Mouse (Mus musculus) intestine, embryonic 15.5 days (tissue): ENCODE data around the gene Pradc1. TPM values are rescaled to one million over a fixed set of nuclear protein-coding genes. Genes with fewer than 3 reads are reported as not detected.

Experiments
- ATAC-seq: fragments of 200-750 bp; cut with Nextera tagmentation; 2 replicates; pipeline ENCODE4 v1.8.0; 2017; ENCODE audit warnings: moderate TSS enrichment, moderate library complexity
- H3K27ac ChIP-seq: fragments of 300-500 bp; sonication (generic); 2 replicates; pipeline ENCODE4 v1.5.1; 2015; ENCODE audit warnings: mild to moderate bottlenecking, inconsistent platforms
- H3K27me3 ChIP-seq: fragments of 300-500 bp; sonication (generic); replicated peaks from 2 replicates; pipeline ENCODE4 v1.6.1; 2015; ENCODE audit warnings: inconsistent platforms
- H3K36me3 ChIP-seq: fragments of 300-500 bp; sonication (generic); 2 replicates; pipeline ENCODE4 v1.6.1; 2015; ENCODE audit warnings: inconsistent platforms
- H3K4me1 ChIP-seq: fragments of 300-500 bp; sonication (generic); replicated peaks from 2 replicates; pipeline ENCODE4 v1.6.1; 2015; ENCODE audit warnings: inconsistent platforms
- H3K4me2 ChIP-seq: fragments of 300-500 bp; sonication (generic); replicated peaks from 2 replicates; pipeline ENCODE4 v1.6.1; 2015; ENCODE audit warnings: mild to moderate bottlenecking, inconsistent platforms
- H3K4me3 ChIP-seq: fragments of 300-500 bp; sonication (generic); replicated peaks from 2 replicates; pipeline ENCODE4 v1.5.1; 2015; ENCODE audit warnings: inconsistent platforms
- H3K9ac ChIP-seq: fragments of 300-500 bp; sonication (generic); 2 replicates; pipeline ENCODE4 v1.6.1; 2015; ENCODE audit warnings: inconsistent platforms
- H3K9me3 ChIP-seq: fragments of 300-500 bp; sonication (generic); 2 replicates; pipeline ENCODE4 v1.6.1; 2016; ENCODE audit warnings: inconsistent platforms
- WGBS: fragments of 180-500 bp; shearing (Covaris S2); methylation state at CpG from one replicate; pipeline ENCODE4 v1.1.7; 2015; 5-methylcytosine and 5-hydroxymethylcytosine counted together
- polyA plus RNA-seq: library from polyadenylated mRNA; unstranded; fragments of >200 nt; fragmentation: Nextera tagmentation; extraction: Ambion mirVana; gene quantifications from 2 replicates; pipeline ENCODE4 v1.2.1, GENCODE M21; 2015

The Pradc1 gene
- polyA plus RNA-seq, 1 experiment from 2014 or later: 38.5 TPM

GRCm38 (mm10) chr6:85419150-85419549 lies 32.6 kb downstream of the Pradc1 start:
- H3K4me3 ChIP-seq: no peak overlapping the region
- WGBS: 58% methylated on average over 2 of the region's 2 CpGs
- H3K9ac ChIP-seq: no peak overlapping the region
- no peak overlapping the region for H3K4me2 ChIP-seq
- H3K9me3 ChIP-seq: no peaks in the 10 kb centered on the region
- H3K27me3 ChIP-seq: peaks cover 9% of the 10 kb centered on the region; the same call in 1 of the 2 replicates
- H3K4me1 ChIP-seq: no peaks in the 10 kb centered on the region
- H3K27ac ChIP-seq: no peak overlapping the region
- H3K36me3 ChIP-seq: no peaks in the 10 kb centered on the region
- ATAC-seq: 0 out of 2 replicates have a peak, but pooled peaks have one; percentile 45

- ATAC-seq: no peak
- Histone ChIP-seq H3K4me1 (no peaks in the 10 kb centered on the region), H3K27me3 (no peaks in the 10 kb centered on the region), H3K9me3 (no peaks in the 10 kb centered on the region), H3K36me3 (no peaks in the 10 kb centered on the region), H3K4me2 (no peak overlapping the region), H3K9ac (no peak overlapping the region), H3K4me3 (no peak overlapping the region), H3K27ac (no peak overlapping the region)
- WGBS: 50% methylated on average over 3 of the region's 3 CpGs
Observed at GRCm38 (mm10) chr6:85415829-85416228, 35.9 kb downstream of the Pradc1 start.

GRCm38 (mm10) chr6:85410771-85411273 lies 40.9 kb downstream of the Pradc1 start:
- Histone ChIP-seq H3K4me2 (no peak overlapping the region), H3K9me3 (no peaks in the 10 kb centered on the region)
- WGBS: 12% methylated on average over 13 of the region's 13 CpGs

GRCm38 (mm10) chr6:85409003-85409402 lies 42.8 kb downstream of the Pradc1 start:
- Histone ChIP-seq H3K36me3 (no peaks in the 10 kb centered on the region), H3K27me3 (peaks cover 34% of the 10 kb centered on the region), H3K4me3 (peak overlapping the region; percentile 14), H3K27ac (no peak overlapping the region), H3K9me3 (no peaks in the 10 kb centered on the region), H3K4me2 (peak overlapping the region; percentile 44), H3K4me1 (0 out of 2 replicates have a peak, but pooled peaks cover 4% of the 10 kb centered on the region), H3K9ac (no peak overlapping the region)
- no peak for ATAC-seq
- 3% methylated on average over 31 of the region's 31 CpGs for WGBS

More at GRCm38 (mm10) chr6:85410771-85411273, 40.9 kb downstream of the Pradc1 start:
- Histone ChIP-seq H3K9ac (no peak overlapping the region), H3K27me3 (peaks cover 34% of the 10 kb centered on the region), H3K4me3 (no peak overlapping the region), H3K4me1 (0 out of 2 replicates have a peak, but pooled peaks cover 4% of the 10 kb centered on the region), H3K27ac (no peak overlapping the region), H3K36me3 (no peaks in the 10 kb centered on the region)
- ATAC-seq: peak; percentile 82

- Histone ChIP-seq H3K27me3 (peaks cover 11% of the 10 kb centered on the region), H3K9ac (no peak overlapping the region), H3K4me1 (no peaks in the 10 kb centered on the region), H3K4me3 (no peak overlapping the region), H3K27ac (no peak overlapping the region), H3K4me2 (no peak overlapping the region), H3K36me3 (no peaks in the 10 kb centered on the region), H3K9me3 (no peaks in the 10 kb centered on the region)
- ATAC-seq: no peak
- WGBS: 80% methylated on average over 10 of the region's 10 CpGs
Observed at GRCm38 (mm10) chr6:85403039-85403438, 48.7 kb downstream of the Pradc1 start.

- Histone ChIP-seq H3K9ac (no peak overlapping the region), H3K9me3 (no peaks in the 10 kb centered on the region), H3K27ac (no peak overlapping the region), H3K4me3 (no peak overlapping the region), H3K4me2 (no peak overlapping the region), H3K4me1 (no peaks in the 10 kb centered on the region), H3K27me3 (peaks cover 6% of the 10 kb centered on the region), H3K36me3 (no peaks in the 10 kb centered on the region)
- 48% methylated on average over 2 of the region's 2 CpGs for WGBS
- no peak for ATAC-seq
Observed at GRCm38 (mm10) chr6:85402613-85403012, 49.2 kb downstream of the Pradc1 start.

GRCm38 (mm10) chr6:85399715-85400114 lies 52.1 kb downstream of the Pradc1 start:
- no peaks in the 10 kb centered on the region for H3K9me3 ChIP-seq
- no peaks in the 10 kb centered on the region for H3K4me1 ChIP-seq
- no peaks in the 10 kb centered on the region for H3K36me3 ChIP-seq
- H3K27ac ChIP-seq: no peak overlapping the region
- H3K4me3 ChIP-seq: no peak overlapping the region
- WGBS: 23% methylated on average over 5 of the region's 5 CpGs
- H3K27me3 ChIP-seq: 0 out of 2 replicates have a peak, but pooled peaks cover 2% of the 10 kb centered on the region
- no peak overlapping the region for H3K9ac ChIP-seq
- H3K4me2 ChIP-seq: no peak overlapping the region
- peak; percentile 39; the same call in 1 of the 2 replicates for ATAC-seq

- Histone ChIP-seq H3K27ac (no peak overlapping the region), H3K9ac (no peak overlapping the region), H3K4me2 (no peak overlapping the region), H3K4me1 (no peaks in the 10 kb centered on the region), H3K9me3 (no peaks in the 10 kb centered on the region), H3K27me3 (0 out of 2 replicates have a peak, but pooled peaks cover 2% of the 10 kb centered on the region), H3K36me3 (no peaks in the 10 kb centered on the region), H3K4me3 (no peak overlapping the region)
- WGBS: 27% methylated on average over 1 of the region's 1 CpGs
- no peak for ATAC-seq
Observed at GRCm38 (mm10) chr6:85397165-85397564, 54.6 kb downstream of the Pradc1 start.

Other genes starting within 250 kb of the Pradc1 start
- 6.7 and 7.7 TPM in 2 replicates for gene Sfxn5, start 118.5 kb downstream of the Pradc1 start, polyA plus RNA-seq
- gene Rab11fip5, start 77.3 kb downstream of the Pradc1 start, polyA plus RNA-seq: 12.0 and 14.7 TPM in 2 replicates
- not detected in 2 replicates for gene Noto, start 28.1 kb downstream of the Pradc1 start, polyA plus RNA-seq
- gene Smyd5, start 20.0 kb downstream of the Pradc1 start, polyA plus RNA-seq: 49.8 and 52.8 TPM in 2 replicates
- 461 and 482 TPM in 2 replicates for gene Cct7, start 456 bp downstream of the Pradc1 start, polyA plus RNA-seq
- 0.08 and 0.21 TPM in 2 replicates for gene Fbxo41, start 51.0 kb upstream of the Pradc1 start, polyA plus RNA-seq
- gene Egr4, start 61.6 kb upstream of the Pradc1 start, polyA plus RNA-seq: not detected in 2 replicates
- 3.1 and 3.6 TPM in 2 replicates for gene Alms1, start 135.6 kb upstream of the Pradc1 start, polyA plus RNA-seq